Mouse (Mus musculus) testis, adult 2 months (tissue): Measurements from ENCODE around the gene Lamb1. TPM values are rescaled to one million over a fixed set of nuclear protein-coding genes. Genes with fewer than 3 reads are reported as not detected.

Source experiments
- H3K27ac ChIP-seq: fragments of 200-500 bp; 2 replicates; pipeline ENCODE4 v1.5.1; 2012; ENCODE audit warnings: low read depth, low read length; ENCODE audit not compliant: control insufficient read depth, insufficient read depth
- H3K27me3 ChIP-seq: fragments of 200-500 bp; 2 replicates; pipeline ENCODE4 v1.6.1; 2012; ENCODE audit warnings: mild to moderate bottlenecking, low read length, moderate library complexity; ENCODE audit not compliant: control insufficient read depth, insufficient read depth
- H3K36me3 ChIP-seq: fragments of 200-500 bp; 2 replicates; pipeline ENCODE4 v1.6.1; 2012; ENCODE audit warnings: mild to moderate bottlenecking, low read length; ENCODE audit not compliant: control insufficient read depth, insufficient read depth
- H3K4me1 ChIP-seq: fragments of 200-500 bp; 2 replicates; pipeline ENCODE4 v1.6.1; 2012; ENCODE audit warnings: low read length; ENCODE audit not compliant: control insufficient read depth, insufficient read depth
- H3K4me3 ChIP-seq: fragments of 200-500 bp; 2 replicates; pipeline ENCODE4 v1.5.1; 2012; ENCODE audit warnings: low read depth, mild to moderate bottlenecking, low read length, moderate library complexity, mixed read lengths; ENCODE audit not compliant: control insufficient read depth
- CTCF ChIP-seq: fragments of 200-500 bp; IDR thresholded peaks from 2 replicates; pipeline ENCODE4 v1.5.1; 2012; ENCODE audit warnings: low read depth, mild to moderate bottlenecking, inconsistent platforms, low read length, moderate library complexity; ENCODE audit not compliant: control insufficient read depth, insufficient read depth, insufficient replicate concordance
- POLR2A ChIP-seq: fragments of 200-500 bp; IDR thresholded peaks from 2 replicates; pipeline ENCODE4 v1.6.1; 2012; ENCODE audit warnings: low read depth, mild to moderate bottlenecking, inconsistent platforms, low read length, moderate library complexity; ENCODE audit not compliant: control insufficient read depth
- polyA plus RNA-seq: library from polyadenylated mRNA; depleted of rRNA; stranded (reverse); fragments of >200 nt; gene quantifications from 2 replicates; pipeline ENCODE4 v1.2.3, GENCODE M21; 2012

Lamb1 gene
- polyA plus RNA-seq, 1 experiment = 3.8 TPM

DNA sequence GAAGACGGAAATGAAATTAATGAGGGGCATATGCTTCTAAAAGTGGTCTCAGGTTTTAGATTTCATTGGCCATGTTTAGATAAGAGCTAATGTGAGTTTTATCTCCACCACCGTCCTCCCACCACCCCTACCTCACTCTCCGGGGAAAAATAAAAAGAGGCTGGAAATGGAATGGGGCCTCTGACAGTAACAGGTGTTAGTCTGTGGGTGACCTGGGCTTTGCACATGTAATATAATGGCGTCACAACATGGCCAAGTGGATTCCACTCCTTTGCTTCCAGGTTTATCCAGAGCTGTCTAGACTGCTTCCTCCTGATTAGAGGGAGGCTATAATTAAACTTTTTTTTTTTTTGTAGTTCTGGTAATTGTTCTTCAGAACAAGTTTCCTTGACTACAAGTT is 2.3 kb downstream of the Lamb1 start:
- Histone ChIP-seq H3K4me1 (peaks cover 8% of the 10 kb centered on the region), H3K27me3 (no peaks in the 10 kb centered on the region), H3K36me3 (no peaks in the 10 kb centered on the region), H3K27ac (no peak overlapping the region), H3K4me3 (no peak overlapping the region)
- TF ChIP-seq CTCF (no peak), POLR2A (no peak)

DNA sequence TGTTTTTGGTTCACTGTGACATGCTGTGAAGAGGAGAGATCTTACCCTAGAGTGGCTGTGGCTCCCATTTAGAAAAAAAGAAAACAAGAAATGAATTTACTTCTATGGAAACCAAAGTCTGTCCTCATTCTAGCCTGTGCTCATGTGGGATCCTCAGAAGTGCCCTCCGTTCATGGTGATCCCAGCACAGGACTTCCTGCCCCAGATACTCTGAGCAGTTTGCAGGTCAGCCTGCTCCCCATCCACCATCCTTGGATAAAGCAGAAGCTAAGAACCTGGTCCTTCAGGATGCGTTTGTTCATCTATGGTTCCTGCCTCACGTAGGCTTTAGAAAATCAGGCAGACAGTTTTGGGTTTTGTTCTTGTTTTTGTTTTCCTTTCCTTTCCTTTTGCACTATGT is 3.3 kb downstream of the Lamb1 start:
- Histone ChIP-seq H3K36me3 (no peaks in the 10 kb centered on the region), H3K4me1 (peaks cover 8% of the 10 kb centered on the region), H3K27me3 (no peaks in the 10 kb centered on the region), H3K27ac (no peak overlapping the region), H3K4me3 (no peak overlapping the region)
- TF ChIP-seq CTCF (no peak), POLR2A (no peak)

DNA sequence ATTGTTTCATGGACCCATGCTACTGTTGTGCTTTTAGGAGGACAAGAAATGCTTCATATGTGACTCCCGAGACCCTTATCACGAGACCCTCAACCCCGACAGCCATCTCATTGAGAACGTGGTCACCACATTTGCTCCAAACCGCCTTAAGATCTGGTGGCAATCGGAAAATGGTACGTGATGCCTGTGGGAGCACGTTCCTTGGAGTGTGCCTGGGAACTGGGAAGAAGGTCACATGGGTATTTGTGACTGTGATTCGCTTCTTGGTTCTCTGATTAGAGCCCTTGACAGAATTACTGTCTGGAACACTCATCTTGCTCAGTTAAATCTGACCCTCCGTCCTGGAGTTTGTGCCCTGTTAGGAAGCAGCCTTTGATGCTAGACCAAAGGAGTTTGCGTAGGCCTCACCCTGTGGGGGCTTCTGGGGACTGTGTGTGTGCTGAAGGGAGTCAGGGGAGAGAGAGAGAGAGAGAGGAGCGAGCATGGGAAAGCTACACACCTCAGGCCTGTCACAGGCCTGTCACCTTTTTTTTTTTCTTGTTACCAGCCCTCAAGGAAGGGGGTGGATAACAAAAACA is 4.1 kb downstream of the Lamb1 start:
- H3K4me1 ChIP-seq = peaks cover 8% of the 10 kb centered on the region
- H3K4me3 ChIP-seq = no peak overlapping the region
- no peaks in the 10 kb centered on the region for H3K36me3 ChIP-seq
- no peak for TF ChIP-seq CTCF
- TF ChIP-seq POLR2A = no peak
- no peaks in the 10 kb centered on the region for H3K27me3 ChIP-seq
- H3K27ac ChIP-seq = no peak overlapping the region

DNA sequence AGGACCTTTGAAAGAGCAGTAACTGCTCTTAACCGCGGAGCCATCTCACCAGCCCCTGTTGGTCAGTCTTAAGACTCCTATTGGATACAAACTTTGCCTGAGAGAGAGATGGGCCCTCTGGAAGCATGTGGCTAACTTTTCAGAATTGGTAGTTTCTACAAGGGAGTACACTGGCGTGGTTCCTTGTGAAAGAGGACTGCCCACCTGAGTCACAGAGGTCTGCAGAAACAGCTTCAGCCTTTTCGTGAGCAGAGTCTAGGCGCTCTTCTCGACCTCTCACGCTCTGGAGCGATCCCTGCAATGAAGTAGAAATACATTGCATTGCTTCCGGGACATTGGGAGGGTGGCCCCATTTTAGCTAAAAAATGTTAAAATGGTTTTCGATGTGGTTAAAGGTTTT is 5.3 kb downstream of the Lamb1 start:
- Histone ChIP-seq H3K27me3 (no peaks in the 10 kb centered on the region), H3K4me3 (no peak overlapping the region), H3K27ac (no peak overlapping the region), H3K36me3 (no peaks in the 10 kb centered on the region), H3K4me1 (peaks cover 7% of the 10 kb centered on the region)
- TF ChIP-seq CTCF (no peak), POLR2A (no peak)

DNA sequence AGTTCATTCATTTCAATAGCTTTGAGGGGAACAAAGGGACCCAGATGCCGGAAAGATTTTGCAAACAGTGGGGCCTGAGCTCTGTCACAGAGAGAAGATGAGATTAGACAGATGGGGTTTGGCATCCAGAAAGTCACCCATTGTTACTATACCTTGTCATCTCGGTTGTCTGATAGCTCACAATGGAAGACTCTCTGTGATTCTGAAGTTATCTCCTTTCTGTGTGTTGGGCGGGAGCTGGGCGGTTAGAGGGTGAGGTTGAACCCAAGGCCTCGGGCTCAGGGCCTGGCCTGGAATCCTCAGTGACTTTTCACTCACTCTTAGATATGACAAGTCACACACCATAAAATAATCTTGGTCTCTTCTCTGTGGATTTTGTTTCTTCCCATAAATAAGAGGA is 5.7 kb downstream of the Lamb1 start:
- Histone ChIP-seq H3K4me1 (peaks cover 5% of the 10 kb centered on the region), H3K27ac (no peak overlapping the region), H3K36me3 (no peaks in the 10 kb centered on the region), H3K27me3 (no peaks in the 10 kb centered on the region), H3K4me3 (no peak overlapping the region)
- no peak for TF ChIP-seq POLR2A
- TF ChIP-seq CTCF = no peak

DNA sequence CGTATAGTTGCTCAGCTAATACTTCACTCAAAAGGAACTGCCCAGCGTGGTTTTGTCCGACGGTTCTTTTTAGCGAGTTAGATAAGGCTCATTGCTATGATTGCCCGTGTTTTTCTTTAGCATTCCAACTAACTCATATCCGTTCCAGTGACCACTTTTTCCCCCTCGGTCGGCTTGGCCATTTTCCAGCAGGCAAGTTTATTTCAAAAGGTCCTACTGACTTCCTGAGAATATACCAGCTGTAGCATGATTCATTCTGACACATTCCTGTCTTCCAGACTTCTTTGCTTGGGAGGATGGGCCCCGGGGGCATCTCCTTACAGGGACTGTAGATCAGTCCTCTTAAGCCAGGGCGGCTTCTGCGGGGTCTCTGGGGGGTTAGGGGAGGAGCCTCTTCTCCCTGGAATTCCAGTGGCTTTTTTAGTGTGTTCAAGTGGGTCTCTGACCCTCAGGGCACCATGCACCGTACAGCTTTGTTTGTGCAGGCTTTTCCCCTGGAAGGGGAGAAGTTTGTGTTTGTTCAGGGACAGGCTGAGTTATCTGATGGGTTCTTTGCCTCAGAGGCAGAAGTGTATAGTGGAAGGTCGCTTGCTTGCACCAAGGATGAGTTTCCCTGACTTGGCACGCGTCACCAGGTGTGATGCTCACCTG is 6.5 kb downstream of the Lamb1 start:
- Histone ChIP-seq H3K4me1 (peaks cover 2% of the 10 kb centered on the region), H3K27ac (no peak overlapping the region), H3K4me3 (no peak overlapping the region), H3K36me3 (no peaks in the 10 kb centered on the region), H3K27me3 (no peaks in the 10 kb centered on the region)
- TF ChIP-seq POLR2A (no peak), CTCF (no peak)

DNA sequence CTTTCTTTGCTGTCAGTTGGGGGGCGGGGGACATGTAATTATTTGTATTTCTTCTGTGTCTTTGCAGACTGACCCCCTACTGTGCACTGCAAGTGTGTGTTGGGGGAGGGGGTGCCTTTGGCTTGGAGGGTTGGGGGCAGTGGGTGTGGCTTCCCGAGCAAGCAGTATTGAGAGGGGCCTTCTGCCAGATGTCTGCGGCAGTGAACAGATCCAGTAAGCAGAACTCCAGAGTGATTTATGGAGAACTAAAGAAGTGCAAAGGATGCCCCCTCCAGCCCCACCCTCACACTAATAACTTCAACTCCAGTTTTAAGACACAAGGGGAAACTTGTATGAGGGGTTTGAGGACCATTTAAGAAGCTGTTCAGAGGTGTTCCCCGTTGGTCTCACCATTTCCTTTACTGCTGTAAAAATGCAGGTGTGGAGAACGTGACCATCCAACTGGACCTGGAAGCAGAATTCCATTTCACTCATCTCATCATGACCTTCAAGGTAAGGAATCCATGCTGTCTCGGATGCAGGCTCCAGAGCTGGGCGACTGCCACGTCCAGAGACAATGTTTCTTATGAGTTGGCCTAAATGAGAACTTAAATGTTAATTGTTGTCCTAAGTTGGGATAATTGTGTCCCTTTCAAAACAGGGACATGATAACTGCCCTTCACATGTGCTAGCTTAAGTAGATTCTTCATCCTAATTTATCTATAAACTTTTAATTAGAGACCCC is 7.1 kb downstream of the Lamb1 start:
- TF ChIP-seq CTCF (no peak), POLR2A (no peak)
- Histone ChIP-seq H3K4me3 (no peak overlapping the region), H3K36me3 (no peaks in the 10 kb centered on the region), H3K27me3 (no peaks in the 10 kb centered on the region), H3K27ac (no peak overlapping the region), H3K4me1 (no peaks in the 10 kb centered on the region; the same call in 1 of the 2 replicates)
